Mouse (Mus musculus) MEL (cell line): ENCODE data around the gene Psma1. TPM values are rescaled to one million over a fixed set of nuclear protein-coding genes. Genes with fewer than 3 reads are reported as not detected.

Experiments used
- DNase-seq: peaks from one replicate; pipeline ENCODE4 v3.0.0; 2011; ENCODE audit warnings: low read depth, low spot score
- H3K27ac ChIP-seq: 2 replicates; pipeline ENCODE4 v1.5.1; 2012; ENCODE audit warnings: low read depth, mild to moderate bottlenecking, control low read depth, low read length, moderate library complexity; ENCODE audit not compliant: control insufficient read depth
- H3K27me3 ChIP-seq, 2 experiments: fragments of 150-350 bp in 1 of 2; sonication (generic) in 1 of 2; 2 replicates each; pipeline ENCODE4 v1.6.1; 2012; ENCODE audit warnings: low read length in 2 of 2, mild to moderate bottlenecking in 2 of 2, improper control_type of control experiment in 1 of 2, moderate library complexity in 1 of 2; ENCODE audit not compliant: insufficient read depth in 2 of 2, control insufficient read depth in 1 of 2
- H3K36me3 ChIP-seq, 2 experiments: 2 replicates each; pipeline ENCODE4 v1.6.1; 2012 to 2014; ENCODE audit warnings: low read length in 2 of 2, improper control_type of control experiment in 1 of 2, inconsistent platforms in 1 of 2, mild to moderate bottlenecking in 1 of 2; ENCODE audit not compliant: insufficient read depth in 2 of 2, control insufficient read depth in 1 of 2
- H3K4me1 ChIP-seq, 2 experiments: fragments of 150-350 bp in 1 of 2; sonication (generic) in 1 of 2; 2 replicates each; pipeline ENCODE4 v1.6.1; 2012; ENCODE audit warnings: low read length in 2 of 2, improper control_type of control experiment in 1 of 2, mild to moderate bottlenecking in 1 of 2; ENCODE audit not compliant: insufficient read depth in 2 of 2, control insufficient read depth in 1 of 2
- H3K4me3 ChIP-seq, 2 experiments: fragments of 150-350 bp in 1 of 2; sonication (generic) in 1 of 2; 2 replicates each; pipeline ENCODE4 v1.5.1; 2012; ENCODE audit warnings: low read depth in 2 of 2, low read length in 2 of 2, mild to moderate bottlenecking in 2 of 2, moderate library complexity in 2 of 2, control low read depth in 1 of 2, improper control_type of control experiment in 1 of 2; ENCODE audit not compliant: control insufficient read depth in 1 of 2, insufficient read depth in 1 of 2
- H3K79me2 ChIP-seq: 2 replicates; pipeline ENCODE4 v1.6.1; 2012; ENCODE audit warnings: mild to moderate bottlenecking, low read length, moderate library complexity; ENCODE audit not compliant: control insufficient read depth, poor library complexity, insufficient read depth
- H3K9ac ChIP-seq: 2 replicates; pipeline ENCODE4 v1.6.1; 2012; ENCODE audit warnings: low read depth, mild to moderate bottlenecking, control low read depth, low read length, moderate library complexity; ENCODE audit not compliant: control insufficient read depth, poor library complexity, severe bottlenecking
- H3K9me3 ChIP-seq: fragments of 150-350 bp; sonication (generic); replicated peaks from 2 replicates; pipeline ENCODE4 v1.6.1; 2012; ENCODE audit warnings: mild to moderate bottlenecking, low read length, improper control_type of control experiment, moderate library complexity; ENCODE audit not compliant: insufficient read depth
- BHLHE40 ChIP-seq: IDR thresholded peaks from 2 replicates; pipeline ENCODE4 v1.6.1; 2012; ENCODE audit warnings: low read depth, mild to moderate bottlenecking, inconsistent platforms, low read length, improper control_type of control experiment, borderline replicate concordance
- CHD2 ChIP-seq: IDR thresholded peaks from 2 replicates; pipeline ENCODE4 v1.6.1; 2011; ENCODE audit warnings: low read length, improper control_type of control experiment
- E2F4 ChIP-seq: IDR thresholded peaks from 2 replicates; pipeline ENCODE4 v1.6.1; 2011; ENCODE audit warnings: low read depth, low read length, improper control_type of control experiment, borderline replicate concordance
- ETS1 ChIP-seq: IDR thresholded peaks from 2 replicates; pipeline ENCODE4 v1.6.1; 2012; ENCODE audit warnings: low read depth, mild to moderate bottlenecking, inconsistent platforms, low read length, improper control_type of control experiment, moderate library complexity
- MEF2A ChIP-seq: IDR thresholded peaks from 2 replicates; pipeline ENCODE4 v1.6.1; 2014; ENCODE audit warnings: low read depth, mild to moderate bottlenecking, inconsistent platforms, low read length, improper control_type of control experiment; ENCODE audit not compliant: poor library complexity, insufficient replicate concordance, severe bottlenecking; ENCODE audit errors: extremely low read depth
- MYB ChIP-seq: IDR thresholded peaks from 2 replicates; pipeline ENCODE4 v1.6.1; 2011; ENCODE audit warnings: mild to moderate bottlenecking, low read depth, low read length, improper control_type of control experiment
- MYC ChIP-seq: IDR thresholded peaks from 2 replicates; pipeline ENCODE4 v1.6.1; 2011; ENCODE audit warnings: low read depth, mild to moderate bottlenecking, low read length, improper control_type of control experiment, moderate library complexity
- POLR2AphosphoS2 ChIP-seq: IDR thresholded peaks from 2 replicates; pipeline ENCODE4 v1.6.1; 2011; ENCODE audit warnings: low read length, improper control_type of control experiment
- RAD21 ChIP-seq: IDR thresholded peaks from 2 replicates; pipeline ENCODE4 v1.6.1; 2011; ENCODE audit warnings: mild to moderate bottlenecking, low read depth, low read length, improper control_type of control experiment
- TAL1 ChIP-seq: IDR thresholded peaks from 2 replicates; pipeline ENCODE4 v1.6.1; 2012; ENCODE audit warnings: mild to moderate bottlenecking, inconsistent platforms, low read length, moderate library complexity, mixed read lengths
- TBP ChIP-seq: IDR thresholded peaks from 2 replicates; pipeline ENCODE4 v1.8.0; 2011; ENCODE audit warnings: low read depth, low read length, improper control_type of control experiment
- USF2 ChIP-seq, 2 experiments: IDR thresholded peaks; 2 replicates each; pipeline ENCODE4 v1.6.1; 2011 to 2012; ENCODE audit warnings: improper control_type of control experiment in 2 of 2, low read length in 2 of 2, borderline replicate concordance in 1 of 2, inconsistent platforms in 1 of 2, low read depth in 1 of 2, mild to moderate bottlenecking in 1 of 2; ENCODE audit not compliant: insufficient read depth in 1 of 2
- polyA plus RNA-seq, 2 experiments: library from polyadenylated mRNA; stranded (reverse) in 1 of 2; unstranded in 1 of 2; fragments of >175 nt in 1 of 2; fragments of >200 nt in 1 of 2; gene quantifications; 2 replicates each; pipeline versions ENCODE4 v1.2.1 to v1.2.4; 2012; ENCODE audit warnings: low replicate concordance in 2 of 2, low read depth in 1 of 2; ENCODE audit not compliant: insufficient read length in 2 of 2, insufficient read depth in 1 of 2, missing spikeins in 1 of 2
- total RNA-seq: library from RNA; depleted of rRNA; stranded (reverse); fragments of 300-350 nt; gene quantifications from 2 replicates; pipeline ENCODE4 v1.2.3, GENCODE M21; 2012; rRNA removed

Gene Psma1
- total and polyA plus RNA-seq, 3 experiments = 282 to 324 TPM; not detected in 1

- H3K79me2 ChIP-seq = no peaks in the 10 kb centered on the region
Measured at GRCm38 (mm10) chr7:114220433-114220832, 55.5 kb downstream of the Psma1 start.

GRCm38 (mm10) chr7:114216908-114217307 lies 59.0 kb downstream of the Psma1 start:
- no peak overlapping the region for H3K4me3 ChIP-seq
- no peaks in the 10 kb centered on the region for H3K9me3 ChIP-seq
- H3K9ac ChIP-seq = no peak overlapping the region
- peaks cover 0 to 3% of the 10 kb centered on the region in 2 experiments; a peak in 1 of 4 replicates for H3K4me1 ChIP-seq
- H3K27ac ChIP-seq = no peak overlapping the region
- no peak for DNase-seq
- peaks cover 3 to 10% of the 10 kb centered on the region in 2 experiments; a peak in 3 of 4 replicates for H3K36me3 ChIP-seq
- TF ChIP-seq POLR2AphosphoS2 = no peak
- TF ChIP-seq MEF2A = no peak
- H3K27me3 ChIP-seq = no peaks in the 10 kb centered on the region
- no peaks in the 10 kb centered on the region for H3K79me2 ChIP-seq

More at GRCm38 (mm10) chr7:114220433-114220832, 55.5 kb downstream of the Psma1 start:
- Histone ChIP-seq H3K27ac (no peak overlapping the region), H3K4me3 (no peak overlapping the region), H3K9me3 (no peaks in the 10 kb centered on the region), H3K4me1 (peaks cover 0 to 3% of the 10 kb centered on the region in 2 experiments; a peak in 1 of 4 replicates), H3K36me3 (peaks cover 3 to 15% of the 10 kb centered on the region in 2 experiments), H3K9ac (no peak overlapping the region), H3K27me3 (no peaks in the 10 kb centered on the region)
- no peak for TF ChIP-seq ETS1
- no peak for TF ChIP-seq TBP
- TF ChIP-seq CHD2 = no peak
- no peak for TF ChIP-seq USF2 (IDR thresholded peaks at IDR 0.05; ENCODE audit: borderline replicate concordance in 1 of 2, insufficient read depth in 1 of 2, low read depth in 1 of 2, low read length in 2 of 2)
- no peak for TF ChIP-seq E2F4
- TF ChIP-seq POLR2AphosphoS2 = no peak
- TF ChIP-seq TAL1 = no peak
- no peak for TF ChIP-seq RAD21
- TF ChIP-seq BHLHE40 = no peak
- TF ChIP-seq MYC = no peak
- TF ChIP-seq MYB = no peak
- peak; percentile 56 for DNase-seq

Other genes starting within 250 kb of the Psma1 start
- gene Rras2, start 158.3 kb downstream of the Psma1 start, total RNA-seq = not detected in 2 replicates
- gene Rras2, start 158.3 kb downstream of the Psma1 start, polyA plus RNA-seq = not detected
- gene Copb1, start 21.4 kb downstream of the Psma1 start, total RNA-seq = 50.1 and 56.2 TPM in 2 replicates
- 100 to 1,000 TPM in 1 of 2 experiments, 10 to 100 TPM in 1; 61.3 to 405 TPM for gene Copb1, start 21.4 kb downstream of the Psma1 start, polyA plus RNA-seq
- gene Pde3b, start 139.2 kb upstream of the Psma1 start, total RNA-seq = 4.5 and 5.5 TPM in 2 replicates
- 10 to 100 TPM in 1 of 2 experiments, 1 to 10 TPM in 1; 9.9 to 36.6 TPM for gene Pde3b, start 139.2 kb upstream of the Psma1 start, polyA plus RNA-seq